Mouse (Mus musculus) CD4-positive helper T cell, adult 2 months (primary cell): Measurements from ENCODE around the gene Cdh15.

Source experiments
- DNase-seq: peaks from one replicate; pipeline ENCODE4 v3.0.0-alpha.2; 2012; ENCODE audit warnings: low read depth, missing footprints, low spot score

Gene Cdh15

DNA sequence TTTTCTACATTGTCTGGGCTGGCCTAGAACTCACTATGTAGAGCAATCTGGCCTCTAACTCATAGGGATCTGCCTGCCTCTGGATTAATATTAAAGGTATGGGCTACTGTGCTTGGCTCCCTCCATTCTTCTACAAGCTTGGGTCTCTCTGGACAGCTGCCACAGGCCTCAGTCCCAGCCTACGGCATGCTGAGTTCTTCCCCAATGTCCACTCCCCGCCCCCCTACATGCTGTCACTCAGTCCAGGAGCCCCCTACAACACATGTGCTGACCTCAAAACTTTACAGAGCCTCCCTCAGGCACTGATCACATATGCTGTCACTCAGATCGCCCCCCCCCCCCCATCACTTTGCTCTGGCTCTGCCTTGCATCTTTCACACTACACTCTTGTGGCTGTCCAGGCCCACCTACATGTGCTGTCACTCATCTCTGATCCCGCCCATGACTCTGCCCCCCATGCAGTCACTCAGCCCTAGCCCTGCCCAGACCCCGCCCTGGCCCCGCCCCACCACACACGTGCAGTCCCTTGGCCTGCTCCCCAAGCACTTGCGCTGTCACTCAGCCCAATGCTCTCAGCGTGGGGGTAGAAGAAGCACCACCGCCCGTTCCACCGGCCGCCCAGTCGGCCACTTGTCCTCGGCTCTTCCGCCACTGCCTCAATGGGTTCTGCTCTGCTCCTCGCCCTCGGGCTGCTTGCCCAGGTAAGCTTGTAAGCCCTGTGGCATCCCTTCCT is at the start of gene Cdh15:
Cdh15 (plus strand) TSS at position 138 of the 733 bp plus-strand sequence.
- DNase-seq = peak; percentile 39

GRCm38 (mm10) chr8:122803906-122804761 is 43.6 kb upstream of the Cdh15 start:
- DNase-seq = no peak

DNA sequence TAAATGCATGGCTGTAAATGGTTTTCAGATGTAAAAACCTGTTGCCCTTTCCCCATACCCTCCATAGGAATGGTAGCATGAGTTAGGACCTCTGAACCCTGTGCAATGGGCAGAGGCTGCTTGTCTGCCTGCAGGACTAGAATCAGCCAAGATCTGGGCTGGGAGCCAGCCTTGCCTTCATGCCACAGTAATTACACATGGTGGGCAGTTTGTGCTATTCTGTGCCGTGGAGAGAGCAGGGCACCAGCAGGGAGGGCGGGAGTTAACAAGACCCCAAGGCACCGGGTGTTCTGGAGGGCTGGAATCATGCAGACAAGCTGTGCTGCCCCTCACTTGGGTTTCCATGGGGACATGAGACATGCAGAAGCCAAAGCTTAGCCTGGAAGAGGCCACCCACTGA is 42.4 kb upstream of the Cdh15 start:
- DNase-seq = no peak

- no peak for DNase-seq
Measured at GRCm38 (mm10) chr8:122806956-122807538, 40.7 kb upstream of the Cdh15 start.

GRCm38 (mm10) chr8:122807907-122808306 is 39.9 kb upstream of the Cdh15 start:
- no peak for DNase-seq

GRCm38 (mm10) chr8:122810376-122810775 is 37.4 kb upstream of the Cdh15 start:
- DNase-seq = no peak

GRCm38 (mm10) chr8:122811870-122812494 is 35.8 kb upstream of the Cdh15 start:
- DNase-seq = no peak

GRCm38 (mm10) chr8:122812610-122813250 is 35.0 kb upstream of the Cdh15 start:
- DNase-seq = no peak

DNA sequence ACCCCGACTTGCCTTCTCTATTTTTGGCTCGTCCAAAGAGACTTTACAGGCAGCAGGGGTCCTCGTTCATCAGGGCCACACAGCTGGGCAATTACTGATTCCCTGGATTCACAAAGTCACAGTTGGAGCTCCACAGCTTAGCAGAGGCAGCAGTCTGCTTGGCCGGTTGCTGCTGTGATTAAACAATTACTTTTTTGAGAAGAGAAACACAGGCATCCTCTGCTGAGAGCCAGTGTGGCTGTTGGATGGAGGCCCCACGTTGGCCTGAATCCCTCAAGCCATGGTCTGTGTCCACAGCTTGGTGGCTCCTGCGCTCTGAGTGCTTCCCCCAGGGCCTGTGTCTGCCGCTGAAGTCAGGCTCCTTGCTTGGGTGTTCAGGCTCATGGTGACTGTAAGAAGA is 33.2 kb upstream of the Cdh15 start:
- no peak for DNase-seq

DNA sequence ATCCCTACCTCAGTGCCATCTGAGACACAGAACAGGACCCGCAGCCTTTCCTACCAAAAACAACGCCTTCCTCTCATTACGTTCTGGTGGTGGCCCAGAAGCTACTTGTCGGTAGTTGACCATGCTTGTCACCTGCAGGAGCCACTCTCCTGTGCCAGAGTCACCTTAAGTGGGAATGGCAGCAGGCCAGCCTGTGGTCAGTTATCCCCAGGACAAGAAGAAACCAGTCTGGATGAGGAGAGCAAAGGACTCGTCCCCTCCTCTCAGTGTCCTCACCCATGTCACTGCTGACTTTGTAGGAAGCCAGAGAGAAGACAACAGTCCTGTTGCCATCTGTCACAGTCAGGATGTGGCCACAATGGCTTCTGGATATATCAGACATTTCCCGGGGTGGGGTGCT is 30.8 kb upstream of the Cdh15 start:
- no peak for DNase-seq

DNA sequence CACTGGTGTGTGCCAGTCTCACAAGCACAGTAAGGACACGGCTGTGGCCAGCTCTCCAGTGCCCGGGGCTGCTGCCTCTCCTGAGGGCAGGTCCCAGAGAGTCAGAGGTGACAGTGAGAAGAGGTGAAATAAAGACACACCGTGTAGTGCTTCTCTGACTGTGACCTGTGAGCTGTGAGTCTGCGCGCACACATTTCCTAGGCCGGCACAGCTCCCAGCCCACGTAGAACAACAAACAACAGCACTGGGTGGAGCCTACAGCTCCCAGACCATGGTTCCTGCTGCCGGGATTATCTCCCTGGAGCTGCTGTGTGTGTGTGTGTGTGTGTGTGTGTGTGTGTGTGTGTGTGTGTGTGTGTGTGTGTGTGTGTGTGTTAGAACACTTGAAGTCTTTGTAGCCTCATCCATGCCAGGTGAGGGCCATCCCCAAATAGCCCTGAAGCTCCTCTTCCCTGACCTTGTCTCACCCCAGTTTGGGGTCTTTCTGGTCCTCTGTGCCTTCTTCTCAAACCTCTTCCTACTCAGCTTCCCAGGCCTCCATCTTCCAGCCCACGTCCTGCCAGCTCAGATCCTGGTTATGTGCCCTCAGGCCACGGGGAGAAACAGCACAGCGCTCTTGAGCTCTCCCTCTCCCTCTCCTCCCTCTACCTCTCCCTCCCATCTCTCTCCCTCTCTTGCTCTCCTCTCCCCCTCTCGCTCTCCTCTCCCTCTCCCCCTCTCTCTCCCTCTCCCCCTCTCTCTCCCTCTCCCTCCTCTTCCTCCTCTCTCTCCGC is 29.9 kb upstream of the Cdh15 start:
- no peak for DNase-seq

DNA sequence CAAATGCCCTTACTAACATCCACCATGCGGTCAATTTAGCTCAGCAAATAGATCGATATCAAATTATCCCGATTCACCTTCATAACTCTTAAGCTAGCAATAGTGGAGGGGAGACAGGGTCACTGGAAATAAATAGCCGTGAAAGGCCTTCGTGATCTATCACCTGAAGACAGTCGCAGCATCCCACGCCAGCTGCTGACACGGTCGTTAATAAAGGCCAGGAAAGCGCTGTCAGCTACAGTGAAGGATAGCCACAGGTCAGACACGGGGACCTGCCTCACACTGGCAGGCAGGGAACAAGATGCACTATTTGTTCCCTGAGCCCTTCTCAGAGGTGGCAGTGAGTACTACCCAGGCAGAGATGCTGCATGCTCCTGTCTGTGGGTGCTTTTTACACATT is 28.0 kb upstream of the Cdh15 start:
- no peak for DNase-seq

DNA sequence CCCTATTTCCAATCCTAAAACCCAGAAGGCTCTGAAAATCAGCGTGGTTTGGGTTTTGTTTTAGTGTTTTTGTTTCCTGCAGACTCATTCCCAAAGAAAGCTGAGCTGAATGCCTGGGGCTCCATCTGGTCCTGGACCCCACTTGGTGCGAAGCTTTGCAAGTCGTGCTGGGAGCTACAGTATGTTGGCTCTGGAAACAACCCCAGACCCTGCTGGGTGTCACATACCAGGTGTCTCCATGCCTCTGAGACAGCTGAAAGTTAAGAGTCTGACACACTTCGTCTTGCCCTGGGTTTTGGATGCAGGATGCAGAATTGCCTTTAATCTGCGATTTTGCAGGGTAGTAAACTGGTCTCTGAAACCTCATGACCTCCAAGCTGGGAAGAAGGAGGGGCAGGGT is 23.2 kb upstream of the Cdh15 start:
- DNase-seq = no peak

- DNase-seq = no peak
Measured at GRCm38 (mm10) chr8:122824986-122825385, 22.8 kb upstream of the Cdh15 start.

DNA sequence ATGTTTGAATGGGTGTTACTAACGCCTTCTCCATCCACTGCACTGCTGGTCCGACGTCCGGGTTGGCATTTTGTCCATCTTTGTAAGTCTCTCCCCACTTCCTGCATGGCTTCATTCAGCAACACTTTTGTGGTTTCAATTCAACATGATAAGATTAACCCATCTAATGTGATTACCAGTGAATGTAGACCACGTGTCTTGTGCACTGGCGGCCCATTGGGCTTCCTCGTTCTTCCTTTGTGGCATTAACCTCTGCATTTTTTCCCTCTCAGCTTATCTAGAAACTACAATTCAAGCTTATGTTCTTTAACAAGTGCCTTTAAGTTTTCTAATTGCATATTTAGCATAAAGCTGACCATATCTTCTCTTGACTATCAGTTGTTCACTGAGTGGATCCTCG is 22.4 kb upstream of the Cdh15 start:
- DNase-seq = no peak

- DNase-seq = no peak
Measured at GRCm38 (mm10) chr8:122829396-122829795, 18.4 kb upstream of the Cdh15 start.

- DNase-seq = peak; percentile 81
Measured at GRCm38 (mm10) chr8:122830349-122831061, 17.3 kb upstream of the Cdh15 start.

- DNase-seq = peak; percentile 11
Measured at GRCm38 (mm10) chr8:122834416-122834815, 13.3 kb upstream of the Cdh15 start.

- DNase-seq = peak; percentile 78
Measured at GRCm38 (mm10) chr8:122834971-122835370, 12.8 kb upstream of the Cdh15 start.

GRCm38 (mm10) chr8:122836199-122836598 is 11.6 kb upstream of the Cdh15 start:
- no peak for DNase-seq
